Mouse (Mus musculus) heart, adult 18-20 months (tissue): ENCODE measurements around the gene Spata16. TPM values are rescaled to one million over a fixed set of nuclear protein-coding genes. Genes with fewer than 3 reads are reported as not detected.

Experiments used
- DNase-seq, 2 experiments: peaks; one replicate each; pipeline ENCODE4 v3.0.0; 2021 to 2022; ENCODE audit warnings: mixed read lengths in 1 of 2
- microRNA-seq, 2 experiments: library from miRNA; unstranded; fragments of <30 nt; microRNA quantifications; one replicate each; pipeline ENCODE4 v1.2.0; 2022
- total RNA-seq, 2 experiments: library from RNA; stranded (reverse); gene quantifications; 2 replicates each; pipeline ENCODE4 v1.2.3; 2021

Spata16 gene
- total RNA-seq, 2 experiments from 2014 or later, result not detected

DNA sequence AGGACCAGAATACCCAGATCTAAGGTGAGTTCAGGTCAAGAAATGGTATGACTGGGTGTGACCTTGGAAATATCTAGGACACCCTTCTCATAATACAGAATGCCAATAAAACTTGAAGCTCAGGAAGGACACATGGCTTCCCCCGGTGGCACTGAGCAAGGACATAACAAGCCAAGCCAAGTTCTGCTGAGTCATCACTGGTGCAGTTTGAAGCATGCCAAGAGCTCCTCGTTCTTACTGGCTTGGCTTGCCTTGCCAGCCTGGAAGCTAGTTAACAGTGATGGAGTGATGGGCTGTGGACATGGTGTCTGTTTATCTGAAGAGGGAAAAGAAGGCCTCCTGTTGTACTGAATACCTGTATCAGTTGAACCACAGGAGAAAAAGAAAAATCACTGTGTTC is 342.2 kb downstream of the Spata16 start:
- DNase-seq, result peak in 1 of 2 experiments; percentile 1

DNA sequence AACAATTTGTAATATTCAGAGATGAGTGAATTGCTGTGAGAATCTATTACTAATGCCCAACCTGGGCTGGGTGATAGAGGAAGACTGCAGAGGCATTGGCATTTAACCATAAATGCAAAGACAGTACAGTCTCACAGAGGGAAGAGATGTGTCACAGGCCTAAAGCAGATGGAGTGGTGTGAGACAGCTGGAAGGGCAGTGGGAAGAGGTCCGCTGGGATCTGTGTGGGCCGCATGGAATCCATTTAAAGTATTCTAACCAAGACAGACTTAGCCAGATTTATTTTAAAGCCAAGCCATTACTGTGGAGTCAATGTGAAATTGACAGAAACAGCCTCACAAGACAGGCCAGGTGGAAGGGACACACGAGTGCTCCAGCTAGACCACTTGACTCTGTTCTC is 343.0 kb downstream of the Spata16 start:
- no peak for DNase-seq

DNA sequence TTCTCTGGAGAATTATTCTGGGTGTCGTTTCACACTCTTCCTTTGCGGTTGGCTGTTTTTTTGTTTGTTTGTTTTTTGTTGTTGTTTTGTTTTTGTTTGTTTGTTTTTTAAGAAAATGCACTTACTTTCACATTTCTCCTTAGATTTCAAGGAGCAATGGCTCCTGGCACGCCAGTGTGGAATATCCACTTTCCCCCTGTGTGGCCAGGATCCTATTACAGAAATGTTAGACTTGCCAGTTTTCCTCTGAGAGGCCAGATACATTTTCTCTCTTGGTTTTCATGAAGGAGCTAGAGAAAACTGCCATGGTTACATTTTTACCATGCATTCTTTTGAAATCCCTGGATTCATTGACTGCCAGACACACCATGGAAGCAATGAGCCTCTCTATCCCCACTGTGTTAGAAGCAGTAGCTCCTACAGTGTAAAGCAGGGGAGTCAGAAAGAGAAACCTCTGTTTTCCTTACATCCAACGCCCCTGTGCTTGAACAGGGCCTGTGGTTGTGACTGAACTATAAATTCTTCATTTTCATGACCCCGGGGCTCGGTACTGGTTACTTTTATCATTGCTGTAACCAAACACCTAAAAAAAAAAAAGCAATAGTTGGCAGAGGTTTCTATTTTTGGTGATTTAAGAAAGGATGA is 344.7 kb downstream of the Spata16 start:
- DNase-seq, result no peak

DNA sequence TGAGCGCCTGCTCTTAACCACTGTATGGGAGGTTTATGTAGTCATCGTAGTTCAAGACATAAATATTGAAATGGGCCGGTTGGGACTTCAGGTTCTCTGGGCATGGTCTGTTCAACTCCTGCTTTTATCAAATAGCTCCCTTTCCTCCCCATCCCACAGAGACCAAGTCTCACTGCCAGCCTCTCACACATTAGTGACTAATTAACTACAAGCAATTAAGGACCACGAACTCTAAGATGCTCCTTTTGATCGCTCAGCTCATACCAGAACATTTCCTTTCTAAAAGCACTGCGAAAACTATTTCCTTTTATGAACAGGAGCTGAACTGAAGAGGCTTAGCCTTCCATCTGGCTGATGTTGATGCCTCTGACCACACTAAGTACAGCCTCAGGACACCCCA is 346.3 kb downstream of the Spata16 start:
- no peak for DNase-seq

DNA sequence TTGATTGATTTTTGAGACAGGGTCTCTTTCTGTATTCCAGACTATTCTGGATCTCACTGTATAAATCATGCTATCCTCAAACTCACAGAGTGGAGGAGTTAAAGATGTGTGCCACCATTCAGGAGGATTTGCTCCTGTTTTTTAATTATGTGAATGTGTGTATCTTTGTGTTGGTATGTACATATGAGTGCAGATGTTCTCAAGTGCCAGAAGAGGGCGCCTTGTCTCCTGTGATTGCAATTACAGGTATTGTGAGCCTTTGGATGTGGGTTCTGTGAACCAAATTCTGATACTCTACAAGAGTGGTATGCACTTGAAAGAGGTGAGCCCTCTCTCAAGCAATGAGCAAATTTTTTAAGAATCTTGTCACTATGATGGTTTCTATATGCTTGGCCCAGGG is 369.4 kb downstream of the Spata16 start:
- no peak for DNase-seq

DNA sequence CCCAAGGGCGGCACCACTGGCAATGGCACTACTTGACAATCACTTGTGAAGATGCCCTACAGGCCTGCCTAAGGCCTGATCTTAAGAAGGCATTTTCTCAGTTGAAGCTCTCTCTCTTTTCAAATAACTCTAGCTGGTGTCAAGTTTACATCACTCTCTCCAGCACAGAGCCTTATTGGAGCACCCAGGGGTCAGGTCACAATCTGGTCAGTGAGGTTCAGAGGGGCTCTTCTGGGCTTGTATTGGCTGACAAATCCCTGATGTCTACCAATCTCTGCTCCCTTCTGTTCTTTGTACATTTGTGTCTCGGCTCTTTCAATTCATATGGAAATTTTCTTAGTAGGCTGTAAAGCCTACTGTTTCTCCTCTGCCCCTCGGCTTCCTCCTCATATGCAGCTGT is 390.5 kb downstream of the Spata16 start:
- DNase-seq, result no peak

DNA sequence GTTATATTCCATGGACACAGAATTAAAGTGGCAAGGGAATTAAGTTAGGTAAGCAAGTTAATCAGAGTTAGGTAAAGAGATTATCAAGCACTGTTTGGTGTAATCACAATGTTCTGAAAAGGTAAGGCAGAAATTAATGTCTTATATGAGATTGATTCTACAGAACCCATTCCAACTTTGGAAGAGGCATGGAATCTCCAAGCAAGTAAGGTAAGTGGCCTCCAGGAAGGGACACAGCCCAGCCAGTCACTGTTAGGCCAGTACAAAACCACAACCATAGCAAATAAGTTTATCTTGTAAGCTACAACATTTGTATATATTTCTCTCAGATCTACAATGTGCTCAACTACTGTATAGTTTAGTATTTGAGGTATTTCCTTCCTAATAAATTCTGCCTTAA is 391.1 kb downstream of the Spata16 start:
- DNase-seq, result no peak

DNA sequence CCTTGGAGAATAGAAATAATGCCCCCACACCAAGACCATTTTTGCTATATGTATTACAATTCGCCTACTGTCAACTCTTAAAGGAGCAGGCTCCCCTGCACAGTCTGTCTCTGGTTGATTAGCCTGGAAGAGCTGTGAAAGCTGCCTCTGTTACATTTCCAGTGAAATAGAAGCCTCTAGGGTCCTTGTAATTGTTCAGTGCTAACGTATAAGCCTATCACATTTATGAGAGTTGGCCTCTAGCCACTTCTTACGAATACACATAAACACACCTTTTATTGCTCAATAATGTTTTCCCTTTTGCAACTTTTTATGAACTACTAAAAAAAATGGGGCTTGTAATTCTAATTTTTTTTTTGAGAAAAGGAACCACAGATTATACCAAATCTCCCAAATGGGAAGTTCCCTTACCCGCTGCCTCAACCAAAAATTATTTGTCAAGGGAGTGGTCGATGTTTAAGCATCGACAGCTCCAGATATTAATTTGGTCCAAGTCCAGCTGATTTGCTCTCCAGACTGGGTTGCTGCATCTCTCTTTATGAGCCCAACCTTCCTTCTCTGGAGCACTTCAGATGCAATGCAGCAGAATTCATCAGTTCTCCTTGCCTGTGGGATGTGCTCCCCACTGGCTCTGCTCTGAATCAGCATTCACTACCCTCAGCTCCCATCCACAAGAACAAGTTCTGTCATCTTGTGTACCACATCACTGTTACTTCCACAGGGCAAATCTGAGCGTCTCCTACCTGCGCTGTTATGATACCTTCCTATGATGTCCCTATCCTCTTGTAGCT is 392.8 kb downstream of the Spata16 start:
- no peak for DNase-seq

Small RNA genes within 50 kb of the gene (microRNA-seq; reads per million reads assigned to microRNA genes)
- gene Gm25773 (0 reads per million in 2 experiments), gene Gm44464 (0 reads per million in 2 experiments)
